Mouse (Mus musculus) left cerebral cortex, adult 2 months (tissue): ENCODE measurements at regions not wholly inside any gene's neighbourhood (a gene's known extent, or its start where the extent isn't known, plus 50 kb on each side); places are given as distances from the start of the nearest gene placed in this dataset.

ENCODE experiments used
- DNase-seq, 2 experiments: peaks; one replicate each; pipeline ENCODE4 v3.0.0; 2021 to 2022; ENCODE audit warnings: low spot score in 2 of 2, mixed read lengths in 1 of 2; ENCODE audit errors: extremely low spot score in 1 of 2
- H3K27ac ChIP-seq: fragments of 200-600 bp; 2 replicates; pipeline ENCODE4 v1.8.1; 2022
- H3K4me3 ChIP-seq: fragments of 200-600 bp; 2 replicates; pipeline ENCODE4 v1.8.1; 2022
- CTCF ChIP-seq: fragments of 200-600 bp; IDR thresholded peaks from 2 replicates; pipeline ENCODE4 v1.8.1; 2022; ENCODE audit warnings: antibody characterized with exemption, mild to moderate bottlenecking, moderate library complexity
- intact Hi-C: fragments of 180-260 bp; cut with DNase I; formaldehyde crosslinking; loops from one replicate; pipeline ENCODE4 v1.15.1; 2025

GRCm38 (mm10) chr12:110145379-110145778, 133.5 kb upstream of the Dio3 start:
- intact Hi-C loops: no loop called here
- no peak overlapping the region for H3K27ac ChIP-seq
- DNase-seq: no peak
- TF ChIP-seq CTCF: no peak
- H3K4me3 ChIP-seq: no peak overlapping the region

DNA sequence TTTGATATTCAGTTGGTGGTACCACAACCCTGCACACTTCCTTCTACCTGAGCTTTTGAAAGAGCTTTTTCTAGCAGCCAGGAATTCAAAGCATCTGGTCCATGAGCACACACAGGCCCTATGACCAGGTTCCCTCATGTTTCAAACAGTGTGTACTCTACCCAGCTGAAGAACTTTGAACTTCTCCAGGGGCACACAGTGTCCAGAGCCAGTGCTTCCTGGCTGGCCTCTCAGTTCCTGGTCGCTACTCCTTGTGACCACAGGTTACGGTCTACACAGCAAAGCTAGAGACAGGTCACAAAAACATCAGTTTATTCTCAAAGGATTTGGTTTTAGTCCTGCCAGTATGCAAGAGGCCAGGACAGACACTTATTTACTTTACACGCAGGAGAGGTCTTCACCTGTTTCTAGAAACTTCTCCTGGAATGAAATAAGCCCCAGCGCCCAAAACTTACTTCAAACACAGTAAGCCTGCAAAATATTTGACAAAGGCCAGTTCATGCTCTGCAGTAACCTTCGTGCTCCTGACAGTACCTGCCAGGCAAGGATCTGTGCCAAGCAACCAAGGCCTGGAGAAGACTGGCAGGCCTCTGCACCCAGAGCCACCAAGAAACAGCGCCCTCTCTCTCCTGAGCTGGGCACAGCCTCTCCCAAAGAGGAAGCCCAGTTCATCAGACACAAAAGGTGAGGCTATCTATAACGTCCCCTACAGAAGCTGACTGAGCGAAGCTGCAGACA, 124.5 kb upstream of the Dio3 start:
- no peak overlapping the region for H3K4me3 ChIP-seq
- intact Hi-C loops: no loop called here
- no peak overlapping the region for H3K27ac ChIP-seq
- DNase-seq: no peak
- no peak; the same call in 1 of the 2 replicates for TF ChIP-seq CTCF

- no peak for DNase-seq
- intact Hi-C loops: no loop called here
Observed at GRCm38 (mm10) chr12:110154963-110155325, 123.9 kb upstream of the Dio3 start.

GRCm38 (mm10) chr12:110156441-110156840, 122.4 kb upstream of the Dio3 start:
- intact Hi-C loops: no loop called here
- DNase-seq: no peak
- TF ChIP-seq CTCF: no peak

More at GRCm38 (mm10) chr12:110154963-110155325, 123.9 kb upstream of the Dio3 start:
- TF ChIP-seq CTCF: no peak
- Histone ChIP-seq H3K4me3 (no peak overlapping the region), H3K27ac (no peak overlapping the region)

DNA sequence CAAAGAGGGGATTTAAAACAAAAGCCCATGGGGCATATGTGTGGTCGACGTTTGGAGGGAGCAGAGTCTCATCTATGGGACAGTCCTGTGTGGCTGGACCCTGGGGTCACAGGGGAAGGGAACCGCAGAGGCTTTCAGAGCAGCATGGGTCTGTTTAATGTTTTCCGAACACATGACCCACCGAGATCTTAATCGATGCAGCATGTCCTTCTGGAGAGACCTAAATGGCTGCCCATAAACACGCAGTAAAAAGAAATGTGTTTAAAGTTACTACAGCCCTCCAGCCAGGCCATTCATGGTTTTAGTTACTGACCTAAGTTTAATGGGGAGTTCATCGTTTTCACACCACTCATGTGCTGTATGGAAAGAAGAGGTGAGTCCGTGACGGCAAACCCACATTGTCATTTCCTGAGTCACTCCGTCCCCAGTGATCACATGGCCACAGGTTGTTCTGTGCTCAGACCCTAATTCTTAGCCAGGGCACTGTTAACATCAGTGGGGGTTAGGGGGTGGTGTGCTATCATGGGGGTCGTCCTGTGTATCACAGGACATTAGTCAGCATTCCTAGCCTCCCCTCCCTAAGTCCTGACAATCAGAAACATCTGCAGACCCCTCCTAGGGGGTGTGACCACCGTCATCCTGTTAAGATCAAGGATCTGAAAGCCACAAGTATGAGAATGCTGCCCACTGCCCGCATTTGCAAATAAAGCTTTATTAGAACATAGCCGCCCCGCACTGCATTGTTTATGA, 120.7 kb upstream of the Dio3 start:
- intact Hi-C loops: no loop called here
- no peak for DNase-seq
- TF ChIP-seq CTCF: no peak
- H3K4me3 ChIP-seq: no peak overlapping the region
- H3K27ac ChIP-seq: no peak overlapping the region

More at GRCm38 (mm10) chr12:110156441-110156840, 122.4 kb upstream of the Dio3 start:
- Histone ChIP-seq H3K27ac (no peak overlapping the region), H3K4me3 (no peak overlapping the region)

DNA sequence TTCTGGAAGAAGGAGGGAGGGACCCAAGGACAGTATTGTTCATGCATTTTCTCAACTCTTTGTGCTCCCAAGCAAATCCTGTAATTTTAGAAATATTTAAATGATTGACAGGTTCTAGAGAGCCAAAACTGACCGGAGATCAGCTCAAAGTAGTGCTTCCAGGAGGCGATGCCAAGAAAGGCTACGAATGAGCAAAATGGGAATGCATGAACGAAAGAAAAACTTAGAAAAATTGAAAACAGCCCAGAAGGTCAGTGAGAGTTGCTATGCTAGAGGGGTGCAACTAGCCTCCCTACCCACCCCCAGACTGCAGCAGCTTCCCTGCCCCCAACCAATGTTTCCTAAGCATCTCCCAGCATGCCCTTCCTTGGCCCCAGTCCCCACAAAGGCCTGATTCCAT, 117.6 kb upstream of the Dio3 start:
- intact Hi-C loops: no loop called here
- TF ChIP-seq CTCF: no peak
- H3K27ac ChIP-seq: no peak overlapping the region
- no peak overlapping the region for H3K4me3 ChIP-seq
- DNase-seq: no peak

- TF ChIP-seq CTCF: no peak
- no peak overlapping the region for H3K4me3 ChIP-seq
- intact Hi-C loops: no loop called here
- DNase-seq: no peak
- H3K27ac ChIP-seq: no peak overlapping the region
Observed at GRCm38 (mm10) chr12:110165462-110165861, 113.4 kb upstream of the Dio3 start.

GRCm38 (mm10) chr12:110168407-110168806, 110.5 kb upstream of the Dio3 start:
- no peak for TF ChIP-seq CTCF
- intact Hi-C loops: no loop called here
- no peak for DNase-seq
- no peak overlapping the region for H3K27ac ChIP-seq
- H3K4me3 ChIP-seq: no peak overlapping the region

DNA sequence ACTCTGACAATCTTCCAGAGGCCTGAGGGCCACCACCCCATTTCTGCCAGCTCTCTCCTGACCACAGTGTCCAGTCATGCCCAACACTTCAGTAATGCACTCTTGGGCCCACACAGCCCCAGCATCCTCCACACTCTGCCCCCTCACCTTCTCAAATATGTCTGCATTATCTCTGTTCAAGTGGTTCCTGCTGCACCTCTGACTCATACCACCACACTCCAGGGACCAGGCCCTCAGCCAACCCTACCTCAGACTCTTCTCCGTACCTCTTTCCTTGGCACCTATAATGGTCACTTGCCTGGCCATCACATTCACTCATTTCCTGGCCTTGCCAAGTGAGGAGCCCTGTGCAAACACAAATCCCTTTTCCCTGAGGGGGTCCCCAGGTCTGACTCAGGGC, 109.6 kb upstream of the Dio3 start:
- intact Hi-C loops: no loop called here
- Histone ChIP-seq H3K27ac (no peak overlapping the region), H3K4me3 (no peak overlapping the region)
- no peak for DNase-seq
- no peak for TF ChIP-seq CTCF

GRCm38 (mm10) chr12:110170496-110170895, 108.4 kb upstream of the Dio3 start:
- no peak for DNase-seq
- no peak overlapping the region for H3K27ac ChIP-seq
- no peak overlapping the region for H3K4me3 ChIP-seq
- TF ChIP-seq CTCF: no peak
- intact Hi-C loops: no loop called here

GRCm38 (mm10) chr12:110177826-110178225, 101.0 kb upstream of the Dio3 start:
- no peak overlapping the region for H3K4me3 ChIP-seq
- no peak for DNase-seq
- TF ChIP-seq CTCF: no peak
- intact Hi-C loops: no loop called here
- H3K27ac ChIP-seq: no peak overlapping the region

DNA sequence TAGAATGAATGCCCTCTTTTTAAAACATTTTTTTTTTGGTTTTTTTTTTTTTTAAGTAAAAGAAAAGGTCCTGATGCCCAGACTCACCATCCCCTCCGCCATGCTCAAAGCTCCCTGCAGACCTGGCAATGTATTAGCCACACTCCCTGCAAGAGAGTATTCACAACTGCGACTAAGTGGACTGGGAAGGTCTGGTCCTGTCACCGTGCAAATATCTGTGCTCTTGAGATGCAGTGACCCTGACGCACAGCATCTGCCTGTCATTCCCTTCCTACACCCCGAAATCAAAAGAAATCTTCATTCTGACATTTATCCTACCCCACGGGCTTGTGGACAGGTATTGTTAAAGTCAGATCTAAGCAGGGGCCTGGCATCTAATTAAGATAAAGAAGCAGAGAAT, 95.4 kb upstream of the Dio3 start:
- Histone ChIP-seq H3K27ac (no peak overlapping the region), H3K4me3 (no peak overlapping the region)
- no peak for DNase-seq
- intact Hi-C loops: no loop called here
- TF ChIP-seq CTCF: no peak

GRCm38 (mm10) chr12:110185399-110185798, 93.5 kb upstream of the Dio3 start:
- intact Hi-C loops: no loop called here
- no peak for TF ChIP-seq CTCF
- Histone ChIP-seq H3K4me3 (no peak overlapping the region), H3K27ac (no peak overlapping the region)
- DNase-seq: no peak
